Mouse (Mus musculus): ENCODE data around the gene 1700029J07Rik.

GRCm38 (mm10) chr8:45913707-45914106 is 61.3 kb downstream of the 1700029J07Rik start:
- no peak for TF ChIP-seq POLR2A (IDR thresholded peaks at IDR 0.05; ENCODE audit: borderline replicate concordance, extremely low read depth, insufficient read depth, insufficient read length, poor library complexity, severe bottlenecking)
- TF ChIP-seq CTCF (IDR thresholded peaks at IDR 0.05; ENCODE audit: borderline replicate concordance, extremely low read depth, insufficient read depth, insufficient read length), result no peak

All from brain, embryonic 14.5 days (tissue).